ENCODE assay signal across 9 mouse cellular contexts in the genomic region with DNA sequence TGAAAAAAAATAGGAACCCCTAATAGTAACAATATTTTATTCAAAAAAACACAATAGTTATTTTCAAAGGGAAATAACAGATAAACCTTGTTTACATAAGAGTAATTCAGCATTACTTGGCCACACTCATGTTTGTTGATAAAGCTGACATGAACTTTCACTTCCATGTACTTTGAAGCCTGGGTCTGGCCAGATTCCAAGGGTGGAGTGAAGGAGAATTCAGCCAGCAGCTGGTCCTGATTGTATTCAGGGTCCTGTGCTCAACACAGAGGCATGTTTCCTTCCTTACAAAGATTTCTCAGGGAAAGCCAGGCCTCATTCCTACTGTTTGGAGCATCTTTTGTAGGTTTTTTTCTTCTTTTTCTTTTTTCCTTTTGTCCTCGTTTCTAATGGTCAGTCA.
DNase-seq lines count a peak whose midpoint lies in the region; ATAC-seq and TF ChIP-seq lines count a peak whose summit lies in the region.
"Had no signal": no experiment of that assay in that cellular context is flagged by ENCODE, and none has a peak within 500 bp of the region (broad histone marks: within the 10 kb centered on the region; RNA-seq: fewer than 3 reads in every experiment).

No protein-coding gene starts in this region.

- H3K4me2 ChIP-seq in midbrain, embryonic 12.5 days (replicated peaks) = no peak overlapping the region
- H3K4me2 ChIP-seq in midbrain, embryonic 16.5 days (ENCODE audit: low read length) = no peak overlapping the region
- no peak overlapping the region for H3K4me2 ChIP-seq in forebrain, embryonic 12.5 days
- H3K4me2 ChIP-seq: embryonic facial prominence, embryonic 15.5 days had no signal

- no peaks in the 10 kb centered on the region for H3K36me3 ChIP-seq in midbrain, embryonic 12.5 days
- H3K36me3 ChIP-seq in midbrain, embryonic 16.5 days (ENCODE audit: control insufficient read depth, insufficient read depth, low read length) = no peaks in the 10 kb centered on the region
- H3K36me3 ChIP-seq in forebrain, embryonic 12.5 days (replicated peaks) = no peaks in the 10 kb centered on the region
- H3K36me3 ChIP-seq: embryonic facial prominence, embryonic 15.5 days had no signal

- no peaks in the 10 kb centered on the region for H3K9me3 ChIP-seq in midbrain, embryonic 12.5 days
- H3K9me3 ChIP-seq in midbrain, embryonic 16.5 days (replicated peaks; ENCODE audit: control insufficient read depth, low read length, poor library complexity, severe bottlenecking) = no peaks in the 10 kb centered on the region
- H3K9me3 ChIP-seq in forebrain, embryonic 12.5 days = no peaks in the 10 kb centered on the region
- H3K9me3 ChIP-seq: embryonic facial prominence, embryonic 15.5 days had no signal

- 63% methylated on average over 1 of the region's 1 CpGs for WGBS in midbrain, embryonic 12.5 days
- WGBS in midbrain, embryonic 16.5 days = 25% methylated on average over 1 of the region's 1 CpGs
- WGBS in forebrain, embryonic 12.5 days = 52% methylated on average over 1 of the region's 1 CpGs

- intact Hi-C loops in gastrocnemius, adult 2 months (cut with DNase I) = loop anchor here (5.0 kb wide), 1 partner anchor 229 kb away; no protein-coding TSS in a partner anchor

- no peak overlapping the region for H3K27ac ChIP-seq in midbrain, embryonic 12.5 days (replicated peaks)
- H3K27ac ChIP-seq in midbrain, embryonic 16.5 days (ENCODE audit: low read length) = no peak overlapping the region
- peak overlapping the region; percentile 83 for H3K27ac ChIP-seq in gastrocnemius, adult 2 months
- no peak overlapping the region for H3K27ac ChIP-seq in forebrain, embryonic 12.5 days
- H3K27ac ChIP-seq: embryonic facial prominence, embryonic 15.5 days had no signal

- no peak overlapping the region for H3K9ac ChIP-seq in midbrain, embryonic 12.5 days (replicated peaks)
- H3K9ac ChIP-seq in midbrain, embryonic 16.5 days (ENCODE audit: low read depth, low read length) = no peak overlapping the region
- H3K9ac ChIP-seq in forebrain, embryonic 12.5 days = no peak overlapping the region
- H3K9ac ChIP-seq: embryonic facial prominence, embryonic 15.5 days had no signal

- no peaks in the 10 kb centered on the region for H3K27me3 ChIP-seq in midbrain, embryonic 12.5 days
- H3K27me3 ChIP-seq in midbrain, embryonic 16.5 days (ENCODE audit: control insufficient read depth, insufficient read depth, low read depth, low read length) = no peaks in the 10 kb centered on the region
- H3K27me3 ChIP-seq in forebrain, embryonic 12.5 days = no peaks in the 10 kb centered on the region
- H3K27me3 ChIP-seq: embryonic facial prominence, embryonic 15.5 days had no signal

- no peaks in the 10 kb centered on the region for H3K4me1 ChIP-seq in midbrain, embryonic 12.5 days
- no peaks in the 10 kb centered on the region for H3K4me1 ChIP-seq in midbrain, embryonic 16.5 days (ENCODE audit: control insufficient read depth, insufficient read depth, low read length)
- no peaks in the 10 kb centered on the region for H3K4me1 ChIP-seq in forebrain, embryonic 12.5 days
- H3K4me1 ChIP-seq: embryonic facial prominence, embryonic 15.5 days had no signal

- DNase-seq in gastrocnemius, adult 2 months = peak; percentile 81
- peak; percentile 53 for DNase-seq in kidney, adult 9 months
- DNase-seq in ovary, postnatal 10 days (ENCODE audit: low spot score) = peak; percentile 6
- DNase-seq in cerebellum, adult 18-20 months = no peak
- no peak for DNase-seq in cerebellum, adult 8-10 months

- TF ChIP-seq CTCF in gastrocnemius, adult 2 months (IDR thresholded peaks at IDR 0.05) = no peak

- 0 out of 2 replicates have a peak, but pooled peaks have one; percentile 41 for ATAC-seq in midbrain, embryonic 12.5 days (ENCODE audit: low FRiP score, low read depth)
- no peak for ATAC-seq in midbrain, embryonic 16.5 days
- ATAC-seq in forebrain, embryonic 12.5 days (ENCODE audit: low FRiP score) = no peak

- H3K4me3 ChIP-seq in midbrain, embryonic 12.5 days = no peak overlapping the region
- H3K4me3 ChIP-seq in midbrain, embryonic 16.5 days (ENCODE audit: low read depth, low read length) = no peak overlapping the region
- H3K4me3 ChIP-seq in gastrocnemius, adult 2 months = no peak overlapping the region
- H3K4me3 ChIP-seq in forebrain, embryonic 12.5 days (replicated peaks) = no peak overlapping the region
- H3K4me3 ChIP-seq: embryonic facial prominence, embryonic 15.5 days had no signal

Comparison
In these comparisons a context has a peak if more than half of its experiments do, and no peak if none do; other contexts are left out.
1. DNase-seq: peak in gastrocnemius, adult 2 months (single experiment), kidney, adult 9 months (single experiment) and ovary, postnatal 10 days (single experiment); none in cerebellum, adult 18-20 months (0 of 2) and cerebellum, adult 8-10 months (single experiment).